Mouse (Mus musculus) forebrain, postnatal 0 days (tissue): ENCODE measurements around the gene Sytl1. TPM values are rescaled to one million over a fixed set of nuclear protein-coding genes. Genes with fewer than 3 reads are reported as not detected.

Experiments used
- ATAC-seq: fragments of 200-750 bp; cut with Nextera tagmentation; 2 replicates; pipeline ENCODE4 v1.8.0; 2017; ENCODE audit warnings: mild to moderate bottlenecking, moderate library complexity
- DNase-seq: peaks from one replicate; pipeline ENCODE4 v3.0.0-alpha.2; 2015
- H3K27ac ChIP-seq: fragments of 300-500 bp; sonication (generic); 2 replicates; pipeline ENCODE4 v1.5.1; 2014; ENCODE audit warnings: low read depth, mild to moderate bottlenecking, antibody characterized with exemption, low read length, moderate library complexity, mixed read lengths
- H3K27me3 ChIP-seq: fragments of 300-500 bp; sonication (generic); 2 replicates; pipeline ENCODE4 v1.6.1; 2014; ENCODE audit warnings: mild to moderate bottlenecking, low read length, mixed read lengths; ENCODE audit not compliant: insufficient read depth
- H3K36me3 ChIP-seq: fragments of 300-500 bp; sonication (generic); 2 replicates; pipeline ENCODE4 v1.6.1; 2014; ENCODE audit warnings: mild to moderate bottlenecking, moderate library complexity; ENCODE audit not compliant: insufficient read depth
- H3K4me1 ChIP-seq: fragments of 300-500 bp; sonication (generic); 2 replicates; pipeline ENCODE4 v1.6.1; 2014; ENCODE audit warnings: antibody characterized with exemption; ENCODE audit not compliant: insufficient read depth
- H3K4me2 ChIP-seq: fragments of 300-500 bp; sonication (generic); 2 replicates; pipeline ENCODE4 v1.6.1; 2014; ENCODE audit warnings: low read depth, mild to moderate bottlenecking, moderate library complexity
- H3K4me3 ChIP-seq: fragments of 300-500 bp; sonication (generic); 2 replicates; pipeline ENCODE4 v1.5.1; 2014; ENCODE audit warnings: low read depth, low read length, mixed read lengths
- H3K9ac ChIP-seq: fragments of 300-500 bp; sonication (generic); 2 replicates; pipeline ENCODE4 v1.6.1; 2014; ENCODE audit warnings: mild to moderate bottlenecking
- H3K9me3 ChIP-seq: fragments of 300-500 bp; sonication (generic); 2 replicates; pipeline ENCODE4 v1.6.1; 2016; ENCODE audit warnings: low read length
- CTCF ChIP-seq: sonication (generic); IDR thresholded peaks from 2 replicates; pipeline ENCODE4 v1.5.1; 2016; ENCODE audit warnings: antibody characterized with exemption, control low read depth, low read depth
- WGBS: fragments of 180-500 bp; shearing (Covaris S2); extraction: QIAGEN DNeasy Blood & Tissue Kit; methylation state at CpG from one replicate; pipeline ENCODE4 v1.1.7; 2014; 5-methylcytosine and 5-hydroxymethylcytosine counted together
- polyA plus RNA-seq: library from polyadenylated mRNA; unstranded; fragments of >200 nt; fragmentation: Nextera tagmentation; extraction: Ambion mirVana; gene quantifications from 2 replicates; pipeline ENCODE4 v1.2.1, GENCODE M21; 2015
- total RNA-seq: library from RNA; depleted of rRNA; stranded (reverse); fragments of >200 nt; gene quantifications from 2 replicates; pipeline ENCODE4 v1.2.3, GENCODE M21; 2014

The Sytl1 gene
- total and polyA plus RNA-seq, 2 experiments from 2014 or later: 0.52 TPM; not detected in 1

DNA sequence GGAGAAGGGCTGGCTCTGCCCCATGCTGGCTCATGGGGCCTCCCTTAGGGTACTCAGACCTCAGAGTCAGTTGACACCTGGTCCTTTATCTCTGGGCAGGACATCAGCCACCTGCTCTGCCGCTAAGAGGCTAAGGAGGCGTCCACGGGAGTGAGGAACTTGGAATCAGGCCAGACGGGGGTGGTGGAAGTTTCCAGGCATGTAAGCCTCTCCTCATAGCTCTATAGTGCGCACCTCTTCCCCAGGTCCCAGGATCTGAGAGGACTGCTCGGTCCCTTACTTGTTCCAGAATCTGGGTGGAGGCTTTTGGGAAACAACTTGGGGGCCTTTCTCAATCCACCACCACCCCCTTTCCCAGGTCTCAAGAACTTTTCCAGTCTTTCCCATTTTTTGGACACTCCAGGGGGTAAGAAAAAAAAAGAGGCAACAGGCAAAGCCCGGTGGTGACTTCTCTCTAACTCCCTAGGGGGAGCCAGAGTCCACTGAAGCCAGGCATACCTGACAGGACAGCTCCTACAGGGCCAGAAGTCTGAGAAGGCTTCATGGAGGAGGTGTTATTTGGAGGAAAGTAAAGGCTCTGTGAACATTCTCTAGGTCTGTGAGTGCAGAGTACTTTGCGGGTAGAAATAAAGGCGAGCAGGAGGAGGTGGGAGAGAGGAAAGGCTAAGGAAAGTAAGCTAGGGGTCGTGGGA, 29.5 kb downstream of the Sytl1 start:
- Histone ChIP-seq H3K9ac (no peak overlapping the region), H3K4me3 (no peak overlapping the region), H3K9me3 (no peaks in the 10 kb centered on the region), H3K36me3 (no peaks in the 10 kb centered on the region), H3K27me3 (no peaks in the 10 kb centered on the region), H3K4me2 (no peak overlapping the region), H3K27ac (no peak overlapping the region), H3K4me1 (no peaks in the 10 kb centered on the region)
- peak; percentile 26 for TF ChIP-seq CTCF
- DNase-seq (no peak), ATAC-seq (no peak)
- 30% methylated on average over 10 of the region's 10 CpGs for WGBS

DNA sequence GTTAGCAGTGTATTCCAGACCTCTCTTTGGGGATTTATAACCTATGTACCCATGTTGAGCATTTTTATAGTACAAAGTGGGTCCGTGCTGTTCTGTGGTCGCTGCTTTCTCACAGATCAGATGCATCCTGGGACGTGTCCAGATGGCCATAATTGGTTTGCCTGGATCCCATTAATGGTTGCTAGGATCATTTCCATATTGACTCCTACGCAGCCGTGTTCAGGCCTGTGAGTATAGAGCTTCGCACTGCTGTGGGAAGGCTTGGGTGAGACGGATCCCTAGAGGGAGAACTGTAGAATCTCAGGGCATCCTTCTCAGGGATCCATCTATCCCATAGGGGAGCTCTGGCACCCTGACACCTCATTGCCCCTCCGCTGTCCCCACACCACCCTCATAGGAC, 33.3 kb downstream of the Sytl1 start:
- ATAC-seq: no peak
- no peak for TF ChIP-seq CTCF

GRCm38 (mm10) chr4:133227636-133228035, 35.3 kb downstream of the Sytl1 start:
- no peaks in the 10 kb centered on the region for H3K4me1 ChIP-seq
- DNase-seq (no peak), ATAC-seq (no peak)
- WGBS: 74% methylated on average over 8 of the region's 8 CpGs
- no peak overlapping the region for H3K4me3 ChIP-seq
- no peak overlapping the region for H3K9ac ChIP-seq
- no peak for TF ChIP-seq CTCF
- H3K36me3 ChIP-seq: no peaks in the 10 kb centered on the region
- no peaks in the 10 kb centered on the region for H3K27me3 ChIP-seq
- no peaks in the 10 kb centered on the region for H3K9me3 ChIP-seq
- H3K27ac ChIP-seq: no peak overlapping the region
- H3K4me2 ChIP-seq: no peak overlapping the region

More for the DNA sequence above, 33.3 kb downstream of the Sytl1 start:
- no peak for DNase-seq
- Histone ChIP-seq H3K4me2 (no peak overlapping the region), H3K36me3 (no peaks in the 10 kb centered on the region), H3K4me3 (no peak overlapping the region), H3K27me3 (no peaks in the 10 kb centered on the region), H3K9me3 (no peaks in the 10 kb centered on the region), H3K27ac (no peak overlapping the region), H3K9ac (no peak overlapping the region), H3K4me1 (no peaks in the 10 kb centered on the region)
- WGBS: 67% methylated on average over 8 of the region's 8 CpGs

DNA sequence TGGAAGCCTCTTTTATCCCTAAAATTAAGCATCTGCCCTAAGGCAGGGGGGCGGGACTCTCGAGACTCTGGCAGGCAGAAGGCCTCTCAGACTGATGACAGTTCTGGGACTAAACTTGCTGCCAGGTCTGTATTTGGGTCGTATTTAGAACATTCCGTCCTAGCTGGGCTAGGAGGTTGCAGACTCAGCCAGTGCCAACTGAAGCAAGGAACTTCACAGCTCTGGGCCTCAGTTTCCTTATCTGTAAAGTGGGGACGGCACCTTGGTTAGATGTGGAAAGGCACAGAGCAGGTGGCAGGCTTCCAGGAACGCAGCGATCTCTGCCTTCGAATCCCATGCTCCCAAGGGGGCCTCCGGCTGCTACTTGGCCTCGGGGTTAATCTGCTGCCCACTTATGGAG, 36.8 kb downstream of the Sytl1 start:
- no peaks in the 10 kb centered on the region for H3K9me3 ChIP-seq
- no peak for DNase-seq
- no peak overlapping the region for H3K4me2 ChIP-seq
- no peak overlapping the region for H3K9ac ChIP-seq
- no peaks in the 10 kb centered on the region for H3K36me3 ChIP-seq
- ATAC-seq: no peak
- WGBS: 82% methylated on average over 10 of the region's 10 CpGs
- no peak overlapping the region for H3K27ac ChIP-seq
- H3K27me3 ChIP-seq: no peaks in the 10 kb centered on the region
- no peak for TF ChIP-seq CTCF
- no peak overlapping the region for H3K4me3 ChIP-seq
- H3K4me1 ChIP-seq: no peaks in the 10 kb centered on the region

DNA sequence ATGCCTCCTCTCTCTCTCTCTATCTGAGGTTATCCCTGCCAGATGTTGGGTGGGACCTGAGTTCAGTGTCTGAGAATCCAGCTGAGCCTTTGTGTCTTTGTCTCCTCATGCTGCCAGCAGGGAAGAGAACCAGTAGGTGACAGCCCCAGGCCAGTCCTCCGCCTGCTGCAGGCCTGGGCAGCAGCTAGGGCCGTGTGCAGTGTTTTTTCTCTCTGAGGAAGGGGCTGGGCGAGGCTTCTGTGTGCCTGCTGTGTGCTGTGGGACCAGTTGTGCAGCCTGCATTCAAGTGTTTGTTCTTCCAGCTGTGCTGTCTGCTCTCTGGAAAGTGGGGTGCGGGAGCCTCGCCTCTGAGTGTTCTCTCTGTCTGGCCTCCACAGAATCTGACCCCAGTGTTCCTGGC, 39.0 kb downstream of the Sytl1 start:
- H3K4me2 ChIP-seq: no peak overlapping the region
- ATAC-seq (no peak), DNase-seq (no peak)
- no peak overlapping the region for H3K27ac ChIP-seq
- no peak overlapping the region for H3K9ac ChIP-seq
- H3K27me3 ChIP-seq: 0 out of 2 replicates have a peak, but pooled peaks cover 2% of the 10 kb centered on the region
- 56% methylated on average over 5 of the region's 5 CpGs for WGBS
- TF ChIP-seq CTCF: no peak
- no peak overlapping the region for H3K4me3 ChIP-seq
- no peaks in the 10 kb centered on the region for H3K9me3 ChIP-seq
- H3K36me3 ChIP-seq: no peaks in the 10 kb centered on the region
- 0 out of 2 replicates have a peak, but pooled peaks cover 4% of the 10 kb centered on the region for H3K4me1 ChIP-seq

DNA sequence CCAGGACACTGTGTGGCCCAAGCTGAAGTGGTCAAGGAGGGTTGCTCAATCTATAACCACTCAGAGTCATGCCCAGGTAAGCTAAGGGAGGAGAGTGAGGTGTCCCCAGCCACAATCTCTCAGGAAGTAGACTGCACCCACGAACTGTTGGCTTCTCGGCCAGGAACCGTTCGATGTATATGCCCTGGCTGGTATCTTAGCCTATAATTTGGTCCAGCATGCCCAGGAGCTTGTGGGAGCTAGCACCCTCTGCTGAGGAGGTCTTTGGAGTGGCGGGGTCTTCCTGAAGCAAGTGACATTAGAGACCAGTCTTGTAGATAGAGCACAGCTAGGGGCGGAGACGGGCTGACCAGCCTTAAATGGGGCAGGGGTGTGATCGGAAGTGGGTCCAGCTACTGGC, 41.2 kb downstream of the Sytl1 start:
- no peaks in the 10 kb centered on the region for H3K9me3 ChIP-seq
- no peak overlapping the region for H3K4me2 ChIP-seq
- no peak for DNase-seq
- 0 out of 2 replicates have a peak, but pooled peaks cover 2% of the 10 kb centered on the region for H3K27me3 ChIP-seq
- H3K9ac ChIP-seq: no peak overlapping the region
- ATAC-seq: no peak
- no peak overlapping the region for H3K27ac ChIP-seq
- H3K36me3 ChIP-seq: no peaks in the 10 kb centered on the region
- TF ChIP-seq CTCF: no peak
- 89% methylated on average over 8 of the region's 8 CpGs for WGBS
- 0 out of 2 replicates have a peak, but pooled peaks cover 4% of the 10 kb centered on the region for H3K4me1 ChIP-seq
- no peak overlapping the region for H3K4me3 ChIP-seq

- Histone ChIP-seq H3K4me2 (peak overlapping the region; percentile 47), H3K4me3 (peak overlapping the region; percentile 18), H3K27ac (no peak overlapping the region), H3K9me3 (no peaks in the 10 kb centered on the region), H3K27me3 (0 out of 2 replicates have a peak, but pooled peaks cover 2% of the 10 kb centered on the region), H3K9ac (0 out of 2 replicates have a peak overlapping the region, but pooled peaks have one; percentile 28), H3K36me3 (no peaks in the 10 kb centered on the region), H3K4me1 (0 out of 2 replicates have a peak, but pooled peaks cover 4% of the 10 kb centered on the region)
- no peak for ATAC-seq
- TF ChIP-seq CTCF: no peak
- DNase-seq: no peak
- WGBS: 7% methylated on average over 25 of the region's 25 CpGs
Measured at GRCm38 (mm10) chr4:133220656-133221055, 42.3 kb downstream of the Sytl1 start.
